Mouse (Mus musculus) myocyte (in vitro differentiated cells): ENCODE data around the gene Pkd2. TPM values are rescaled to one million over a fixed set of nuclear protein-coding genes. Genes with fewer than 3 reads are reported as not detected.

Source experiments
- H3K27me3 ChIP-seq: one replicate; pipeline ENCODE4 v1.6.1; 2011; ENCODE audit not compliant: control insufficient read depth, insufficient read depth, insufficient read length
- H3K36me3 ChIP-seq: one replicate; pipeline ENCODE4 v1.6.1; 2011; ENCODE audit not compliant: control insufficient read depth, insufficient read depth
- H3K4me2 ChIP-seq: one replicate; pipeline ENCODE4 v1.6.1; 2011; ENCODE audit warnings: low read depth, control low read depth
- H3K4me3 ChIP-seq: one replicate; pipeline ENCODE4 v1.5.1; 2011; ENCODE audit warnings: mild to moderate bottlenecking, control low read depth, moderate library complexity
- H3K79me2 ChIP-seq: one replicate; pipeline ENCODE4 v1.6.1; 2011; ENCODE audit not compliant: control insufficient read depth, insufficient read depth
- H3ac ChIP-seq: one replicate; pipeline ENCODE4 v1.6.1; 2011; ENCODE audit not compliant: control insufficient read depth, insufficient read length
- CEBPB ChIP-seq: IDR thresholded peaks from 2 replicates; pipeline ENCODE4 v1.6.1; 2011; ENCODE audit warnings: mild to moderate bottlenecking, moderate library complexity; ENCODE audit not compliant: poor library complexity, insufficient read depth, severe bottlenecking
- POLR2A ChIP-seq: IDR thresholded peaks from one replicate; pipeline ENCODE4 v1.6.1; 2011; ENCODE audit warnings: low read depth, mild to moderate bottlenecking, control low read depth, moderate library complexity; ENCODE audit not compliant: insufficient read length
- SRF ChIP-seq: IDR thresholded peaks from one replicate; pipeline ENCODE4 v1.6.1; 2011; ENCODE audit warnings: low read depth; ENCODE audit not compliant: control insufficient read depth, insufficient read length
- polyA plus RNA-seq: library from polyadenylated mRNA; unstranded; fragments of >200 nt; fragmentation: generic; extraction: Trizol; gene quantifications from one replicate; pipeline ENCODE4 v1.2.1, GENCODE M21; 2012; ENCODE audit warnings: missing spikeins

Gene Pkd2
- polyA plus RNA-seq, 1 experiment = 6.3 TPM

- TF ChIP-seq SRF (no peak), POLR2A (no peak), CEBPB (no peak)
- no peak overlapping the region for H3ac ChIP-seq
- no peaks in the 10 kb centered on the region for H3K27me3 ChIP-seq
- H3K4me3 ChIP-seq = no peak overlapping the region
- H3K36me3 ChIP-seq = peaks cover 7% of the 10 kb centered on the region
- H3K4me2 ChIP-seq = no peak overlapping the region
- H3K79me2 ChIP-seq = no peaks in the 10 kb centered on the region
Observed at GRCm38 (mm10) chr5:104539331-104539730, 80.1 kb downstream of the Pkd2 start.

Other genes starting within 250 kb of the Pkd2 start
- 0.02 TPM for gene Ibsp, start 160.3 kb upstream of the Pkd2 start, polyA plus RNA-seq
- gene Mepe, start 134.1 kb upstream of the Pkd2 start, polyA plus RNA-seq = not detected
- 634 TPM for gene Spp1, start 24.3 kb upstream of the Pkd2 start, polyA plus RNA-seq
- 0.95 TPM for gene BC005561, start 48.9 kb downstream of the Pkd2 start, polyA plus RNA-seq